Mouse (Mus musculus) limb, embryonic 11.5 days (tissue): ENCODE data around the gene Gstm6. TPM values are rescaled to one million over a fixed set of nuclear protein-coding genes. Genes with fewer than 3 reads are reported as not detected.
A peak's percentile ranks its signal among the peaks of the same experiment; 100 is the strongest.
"Not testable (repeated sequence)": the region's sequence is repeated elsewhere in the genome, so short reads cannot be mapped to it uniquely, and the experiment has no call there.

Experiments used
- ATAC-seq: fragments of 200-750 bp; cut with Nextera tagmentation; 2 replicates; pipeline ENCODE4 v1.8.0; 2017; ENCODE audit warnings: low read depth; ENCODE audit not compliant: insufficient number of reproducible peaks, low FRiP score, low TSS enrichment
- DNase-seq: peaks from one replicate; pipeline ENCODE4 v3.0.0-alpha.2; 2015; ENCODE audit warnings: low spot score
- H3K27ac ChIP-seq: fragments of 300-500 bp; sonication (generic); replicated peaks from 2 replicates; pipeline ENCODE4 v1.5.1; 2014; ENCODE audit warnings: low read depth, mild to moderate bottlenecking, low read length
- H3K27me3 ChIP-seq: fragments of 300-500 bp; sonication (generic); 2 replicates; pipeline ENCODE4 v1.6.1; 2014; ENCODE audit warnings: mild to moderate bottlenecking, low read length, mixed read lengths; ENCODE audit not compliant: control insufficient read depth, insufficient read depth
- H3K36me3 ChIP-seq: fragments of 300-500 bp; sonication (generic); 2 replicates; pipeline ENCODE4 v1.6.1; 2014; ENCODE audit warnings: mild to moderate bottlenecking, low read length, moderate library complexity, mixed read lengths; ENCODE audit not compliant: control insufficient read depth, insufficient read depth
- H3K4me1 ChIP-seq: fragments of 300-500 bp; sonication (generic); 2 replicates; pipeline ENCODE4 v1.6.1; 2014; ENCODE audit warnings: low read length, mixed read lengths; ENCODE audit not compliant: control insufficient read depth, insufficient read depth
- H3K4me2 ChIP-seq: fragments of 300-500 bp; sonication (generic); 2 replicates; pipeline ENCODE4 v1.6.1; 2014; ENCODE audit warnings: low read depth, mild to moderate bottlenecking, moderate library complexity; ENCODE audit not compliant: severe bottlenecking
- H3K4me3 ChIP-seq: fragments of 300-500 bp; sonication (generic); 2 replicates; pipeline ENCODE4 v1.5.1; 2014; ENCODE audit warnings: low read depth, low read length
- H3K9ac ChIP-seq: fragments of 300-500 bp; sonication (generic); 2 replicates; pipeline ENCODE4 v1.6.1; 2014; ENCODE audit warnings: mild to moderate bottlenecking, low read length
- H3K9me3 ChIP-seq: fragments of 300-500 bp; sonication (generic); 2 replicates; pipeline ENCODE4 v1.6.1; 2016; ENCODE audit warnings: low read length; ENCODE audit not compliant: control insufficient read depth
- WGBS: fragments of 180-500 bp; shearing (Covaris S2); extraction: QIAGEN DNeasy Blood & Tissue Kit; methylation state at CpG from one replicate; pipeline ENCODE4 v1.1.7; 2014; 5-methylcytosine and 5-hydroxymethylcytosine counted together
- polyA plus RNA-seq: library from polyadenylated mRNA; unstranded; fragments of >200 nt; fragmentation: Nextera tagmentation; extraction: Ambion mirVana; gene quantifications from 2 replicates; pipeline ENCODE4 v1.2.1, GENCODE M21; 2014

The Gstm6 gene
- polyA plus RNA-seq, 1 experiment from 2014 or later, result 4.9 TPM

GRCm38 (mm10) chr3:107955260-107955659 lies 11.7 kb upstream of the Gstm6 start:
- 90% methylated on average over 9 of the region's 9 CpGs for WGBS
- not testable (repeated sequence) for H3K36me3 ChIP-seq, ATAC-seq, H3K9ac ChIP-seq, H3K9me3 ChIP-seq, H3K27me3 ChIP-seq, H3K4me3 ChIP-seq, DNase-seq, H3K27ac ChIP-seq, H3K4me2 ChIP-seq, H3K4me1 ChIP-seq

DNA sequence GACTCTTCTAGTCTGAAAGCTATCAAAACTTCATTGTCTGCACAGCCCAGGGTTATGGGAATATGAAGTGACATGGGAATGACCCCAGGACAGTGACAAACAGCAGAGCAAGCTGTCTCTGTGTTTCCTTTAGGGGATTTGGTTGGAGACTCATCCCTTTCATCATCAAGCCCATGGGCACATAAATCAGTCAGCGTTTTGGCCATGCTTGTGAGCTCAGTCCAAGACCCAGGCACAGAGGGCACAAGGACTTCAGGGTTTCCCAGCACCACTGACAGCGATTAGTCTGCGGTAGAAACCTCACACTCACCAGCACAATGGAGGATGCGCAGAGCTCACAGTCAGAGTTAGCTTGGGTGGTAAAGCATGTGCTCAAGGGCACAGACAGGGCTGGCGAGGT lies 10.4 kb upstream of the Gstm6 start:
- Histone ChIP-seq H3K4me3 (no peak overlapping the region), H3K27me3 (no peaks in the 10 kb centered on the region), H3K36me3 (no peaks in the 10 kb centered on the region), H3K4me2 (no peak overlapping the region), H3K27ac (no peak overlapping the region), H3K4me1 (no peaks in the 10 kb centered on the region), H3K9me3 (no peaks in the 10 kb centered on the region), H3K9ac (no peak overlapping the region)
- no peak for ATAC-seq
- 81% methylated on average over 5 of the region's 5 CpGs for WGBS
- no peak for DNase-seq

- WGBS, result 16% methylated on average over 6 of the region's 6 CpGs
- no peak overlapping the region for H3K4me2 ChIP-seq
- no peaks in the 10 kb centered on the region for H3K27me3 ChIP-seq
- H3K27ac ChIP-seq, result no peak overlapping the region
- H3K9ac ChIP-seq, result no peak overlapping the region
- ATAC-seq, result no peak
- DNase-seq, result peak; percentile 58
- no peaks in the 10 kb centered on the region for H3K36me3 ChIP-seq
- H3K4me1 ChIP-seq, result no peaks in the 10 kb centered on the region
- no peak overlapping the region for H3K4me3 ChIP-seq
- no peaks in the 10 kb centered on the region for H3K9me3 ChIP-seq
Observed at GRCm38 (mm10) chr3:107953328-107953755, 9.8 kb upstream of the Gstm6 start.

DNA sequence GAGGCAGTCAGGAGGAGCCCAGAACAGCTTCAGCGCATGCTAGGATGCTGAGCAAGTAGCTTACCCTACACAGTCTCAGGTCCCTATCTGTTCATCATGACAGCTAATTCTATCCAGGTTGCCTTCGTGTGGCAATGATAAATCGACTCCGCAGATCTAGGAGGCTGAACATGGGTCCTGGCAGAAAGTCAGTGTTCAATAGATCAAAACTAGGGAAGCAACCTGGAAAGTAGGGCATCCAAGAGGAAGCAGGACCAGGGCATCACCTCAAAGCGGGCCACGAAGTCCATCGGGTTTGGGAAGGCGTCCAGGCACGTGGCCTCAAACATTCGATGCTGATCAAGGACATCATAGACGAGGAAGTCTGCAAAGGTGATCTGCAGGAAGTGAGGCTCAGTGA lies 7.0 kb upstream of the Gstm6 start:
- Histone ChIP-seq H3K27ac (no peak overlapping the region), H3K36me3 (no peaks in the 10 kb centered on the region), H3K4me2 (no peak overlapping the region), H3K9me3 (no peaks in the 10 kb centered on the region), H3K27me3 (no peaks in the 10 kb centered on the region), H3K4me3 (no peak overlapping the region), H3K9ac (no peak overlapping the region), H3K4me1 (no peaks in the 10 kb centered on the region)
- 86% methylated on average over 11 of the region's 11 CpGs for WGBS
- DNase-seq (no peak), ATAC-seq (no peak)

GRCm38 (mm10) chr3:107949461-107949860 lies 5.9 kb upstream of the Gstm6 start:
- not testable (repeated sequence) for H3K27me3 ChIP-seq, H3K4me3 ChIP-seq, H3K27ac ChIP-seq, H3K9me3 ChIP-seq, H3K9ac ChIP-seq, H3K36me3 ChIP-seq, DNase-seq, ATAC-seq, H3K4me2 ChIP-seq, H3K4me1 ChIP-seq
- WGBS, result 93% methylated on average over 1 of the region's 1 CpGs

- ATAC-seq, result no peak
- Histone ChIP-seq H3K4me3 (no peak overlapping the region), H3K4me2 (no peak overlapping the region), H3K9me3 (no peaks in the 10 kb centered on the region), H3K9ac (no peak overlapping the region), H3K4me1 (no peaks in the 10 kb centered on the region), H3K36me3 (no peaks in the 10 kb centered on the region), H3K27me3 (no peaks in the 10 kb centered on the region), H3K27ac (no peak overlapping the region)
- WGBS, result 61% methylated on average over 4 of the region's 4 CpGs
- DNase-seq, result no peak
Observed at GRCm38 (mm10) chr3:107945729-107946128, 2.2 kb upstream of the Gstm6 start.

DNA sequence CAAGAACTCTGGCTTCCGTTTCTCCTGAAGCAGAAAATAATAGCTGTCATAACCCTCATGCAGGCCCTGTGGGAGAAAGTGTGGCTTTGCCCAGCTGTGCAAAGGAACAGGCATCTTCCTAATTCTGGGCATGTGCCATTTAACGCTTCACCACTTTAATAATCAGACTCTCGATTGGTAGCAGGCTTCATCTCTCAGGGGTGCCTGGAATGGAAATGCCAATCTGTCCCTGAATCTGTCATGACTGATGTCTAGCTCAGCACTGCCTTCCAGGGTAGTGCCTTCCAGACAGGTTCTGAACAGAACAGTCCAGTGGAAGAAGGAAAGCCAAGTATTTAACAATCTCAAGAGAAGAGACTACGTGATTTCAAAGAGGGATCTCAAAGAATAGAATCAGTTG lies 2.3 kb downstream of the Gstm6 start:
- Histone ChIP-seq H3K4me3 (no peak overlapping the region), H3K4me1 (no peaks in the 10 kb centered on the region), H3K27ac (no peak overlapping the region), H3K36me3 (no peaks in the 10 kb centered on the region), H3K4me2 (no peak overlapping the region), H3K9ac (no peak overlapping the region), H3K9me3 (no peaks in the 10 kb centered on the region), H3K27me3 (no peaks in the 10 kb centered on the region)
- no peak for ATAC-seq
- WGBS, result 82% methylated on average over 4 of the region's 4 CpGs
- DNase-seq, result no peak

GRCm38 (mm10) chr3:107940524-107940923 lies 3.0 kb downstream of the Gstm6 start:
- no peaks in the 10 kb centered on the region for H3K9me3 ChIP-seq
- no peak overlapping the region for H3K27ac ChIP-seq
- no peak overlapping the region for H3K4me2 ChIP-seq
- WGBS, result 74% methylated on average over 7 of the region's 7 CpGs
- no peaks in the 10 kb centered on the region for H3K4me1 ChIP-seq
- H3K9ac ChIP-seq, result no peak overlapping the region
- no peaks in the 10 kb centered on the region for H3K36me3 ChIP-seq
- no peak overlapping the region for H3K4me3 ChIP-seq
- DNase-seq (no peak), ATAC-seq (no peak)
- H3K27me3 ChIP-seq, result no peaks in the 10 kb centered on the region

DNA sequence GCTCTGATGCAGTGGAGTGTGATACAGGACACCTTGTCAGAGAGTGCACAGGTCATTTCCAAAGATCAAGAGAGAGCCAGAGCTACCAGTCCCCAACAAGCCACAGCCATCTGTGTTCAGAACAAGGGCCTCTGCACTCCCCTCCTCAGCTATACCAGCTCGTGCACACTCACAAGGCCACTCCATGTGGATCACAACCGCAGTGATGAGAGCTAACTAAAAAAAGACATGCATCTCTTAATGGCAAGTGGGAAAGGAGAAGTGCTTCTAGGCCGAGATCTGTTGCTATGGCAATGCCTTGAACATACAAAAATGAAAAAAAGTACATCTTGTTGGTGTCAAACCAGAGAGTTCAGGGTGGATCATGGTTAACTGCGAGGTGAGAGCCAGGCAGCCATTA lies 3.7 kb downstream of the Gstm6 start:
- 86% methylated on average over 4 of the region's 4 CpGs for WGBS

More for the DNA sequence above, 3.7 kb downstream of the Gstm6 start:
- Histone ChIP-seq H3K36me3 (no peaks in the 10 kb centered on the region), H3K27ac (no peak overlapping the region), H3K27me3 (no peaks in the 10 kb centered on the region), H3K9me3 (no peaks in the 10 kb centered on the region), H3K4me3 (no peak overlapping the region), H3K9ac (no peak overlapping the region), H3K4me1 (no peaks in the 10 kb centered on the region), H3K4me2 (no peak overlapping the region)
- DNase-seq, result no peak
- ATAC-seq, result no peak
